ENCODE assay signal across 30 mouse cellular contexts in genomic region chr12:77296119-77296518, GRCm38 (mm10).
"Had no signal": no experiment of that assay in that cellular context is flagged by ENCODE, and none has a peak within 500 bp of the region (broad histone marks: within the 10 kb centered on the region; RNA-seq: fewer than 3 reads in every experiment).

No protein-coding gene starts in this region.

- H3K9me3 ChIP-seq: limb, embryonic 10.5 days; limb, embryonic 12.5 days; limb, embryonic 13.5 days; limb, embryonic 15.5 days; liver, embryonic 12.5 days; liver, embryonic 13.5 days; liver, embryonic 15.5 days; lung, embryonic 15.5 days; megakaryocyte, embryonic 14.5 days; midbrain, embryonic 10.5 days; midbrain, embryonic 12.5 days; midbrain, embryonic 13.5 days; midbrain, embryonic 15.5 days; neural tube, embryonic 12.5 days had no signal

- H3K36me3 ChIP-seq: limb, embryonic 10.5 days; limb, embryonic 12.5 days; limb, embryonic 13.5 days; limb, embryonic 15.5 days; liver, embryonic 12.5 days; liver, embryonic 13.5 days; liver, embryonic 15.5 days; lung, embryonic 15.5 days; midbrain, embryonic 10.5 days; midbrain, embryonic 12.5 days; midbrain, embryonic 13.5 days; midbrain, embryonic 15.5 days; neural tube, embryonic 12.5 days had no signal

- H3K27me3 ChIP-seq: limb, embryonic 12.5 days; limb, embryonic 13.5 days; limb, embryonic 15.5 days; liver, embryonic 12.5 days; liver, embryonic 13.5 days; liver, embryonic 15.5 days; lung, embryonic 15.5 days; megakaryocyte, embryonic 14.5 days; midbrain, embryonic 12.5 days; midbrain, embryonic 13.5 days; midbrain, embryonic 15.5 days; neural tube, embryonic 12.5 days had no signal

- H3K9ac ChIP-seq: limb, embryonic 12.5 days; limb, embryonic 13.5 days; limb, embryonic 15.5 days; liver, embryonic 12.5 days; liver, embryonic 13.5 days; liver, embryonic 14.5 days; liver, embryonic 15.5 days; liver, postnatal 0 days; lung, embryonic 14.5 days; lung, embryonic 15.5 days; midbrain, embryonic 12.5 days; midbrain, embryonic 13.5 days; midbrain, embryonic 15.5 days; neural tube, embryonic 12.5 days had no signal

- ATAC-seq: liver, embryonic 12.5 days; liver, postnatal 0 days; lung, postnatal 0 days; midbrain, embryonic 13.5 days; midbrain, embryonic 15.5 days had no signal

- H3K27ac ChIP-seq: limb, embryonic 10.5 days; limb, embryonic 12.5 days; limb, embryonic 13.5 days; limb, embryonic 15.5 days; liver, embryonic 12.5 days; liver, embryonic 13.5 days; liver, embryonic 14.5 days; liver, embryonic 15.5 days; lung, embryonic 15.5 days; macrophage; midbrain, embryonic 10.5 days; midbrain, embryonic 12.5 days; midbrain, embryonic 13.5 days; midbrain, embryonic 15.5 days; neural tube, embryonic 12.5 days had no signal

- H3K4me1 ChIP-seq: limb, embryonic 10.5 days; limb, embryonic 12.5 days; limb, embryonic 13.5 days; limb, embryonic 15.5 days; lung, embryonic 15.5 days; midbrain, embryonic 12.5 days; midbrain, embryonic 13.5 days; neural tube, embryonic 12.5 days had no signal

- H3K4me3 ChIP-seq: limb, embryonic 10.5 days; limb, embryonic 12.5 days; limb, embryonic 13.5 days; limb, embryonic 15.5 days; liver, embryonic 12.5 days; liver, embryonic 13.5 days; liver, embryonic 15.5 days; lung, embryonic 15.5 days; megakaryocyte, embryonic 14.5 days; midbrain, embryonic 10.5 days; midbrain, embryonic 12.5 days; midbrain, embryonic 13.5 days; midbrain, embryonic 15.5 days; myocyte; neural tube, embryonic 12.5 days had no signal

- DNase-seq: left cerebral cortex, postnatal 4 days; liver; liver, embryonic 13.5 days; liver, postnatal 0 days; lung, adult 18-20 months; lung, adult 2 months; lung, embryonic 14.5 days; lung, postnatal 10 days; lung, postnatal 14 days; lung, postnatal 36 days; lung, postnatal 4 days; midbrain, embryonic 14.5 days had no signal

- H3K4me2 ChIP-seq: limb, embryonic 12.5 days; limb, embryonic 13.5 days; limb, embryonic 15.5 days; liver, embryonic 11.5 days; liver, embryonic 12.5 days; liver, embryonic 13.5 days; liver, embryonic 15.5 days; lung, embryonic 14.5 days; lung, embryonic 15.5 days; midbrain, embryonic 12.5 days; midbrain, embryonic 13.5 days; midbrain, embryonic 15.5 days; neural tube, embryonic 12.5 days had no signal
